In the genomic region with DNA sequence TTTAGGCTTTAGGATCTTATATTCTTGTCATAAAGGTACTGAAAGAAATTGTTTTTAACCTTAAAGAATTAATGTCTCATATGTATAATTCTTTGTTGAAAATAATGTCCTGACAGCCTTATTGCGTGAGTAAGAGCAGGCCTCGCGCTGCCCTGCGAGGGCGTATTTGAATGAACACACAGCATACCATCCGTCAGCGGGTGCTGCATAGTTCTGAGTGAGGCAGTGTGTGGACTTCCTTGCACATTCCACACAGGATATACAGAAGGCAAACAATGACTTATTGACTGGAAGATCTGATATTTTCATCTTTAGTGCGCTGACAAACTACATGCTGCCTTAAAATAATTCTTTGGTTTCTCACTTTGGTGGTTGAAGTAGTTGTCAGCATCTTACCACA, we compare ENCODE assay signal across 20 mouse cellular contexts.
DNase-seq lines count a peak whose midpoint lies in the region; ATAC-seq and TF ChIP-seq lines count a peak whose summit lies in the region.
"Had no signal": no experiment of that assay in that cellular context is flagged by ENCODE, and none has a peak within 500 bp of the region (broad histone marks: within the 10 kb centered on the region; RNA-seq: fewer than 3 reads in every experiment).

No protein-coding gene starts in this region.

- H3K27me3 ChIP-seq in embryonic facial prominence, embryonic 11.5 days (ENCODE audit: control insufficient read depth, insufficient read depth, low read length) = no peaks in the 10 kb centered on the region
- no peaks in the 10 kb centered on the region for H3K27me3 ChIP-seq in embryonic facial prominence, embryonic 10.5 days (replicated peaks; ENCODE audit: low read depth, poor library complexity, severe bottlenecking)
- H3K27me3 ChIP-seq in lung, embryonic 15.5 days = no peaks in the 10 kb centered on the region
- H3K27me3 ChIP-seq: CH12.LX; embryonic facial prominence, embryonic 13.5 days; forebrain, embryonic 13.5 days; hindbrain, embryonic 15.5 days had no signal

- TF ChIP-seq CTCF in brain, embryonic 14.5 days (IDR thresholded peaks at IDR 0.05; ENCODE audit: borderline replicate concordance, extremely low read depth, insufficient read depth, insufficient read length) = no peak

- H3K4me3 ChIP-seq in embryonic facial prominence, embryonic 11.5 days (ENCODE audit: low read depth, low read length) = no peak overlapping the region
- no peak overlapping the region for H3K4me3 ChIP-seq in embryonic facial prominence, embryonic 10.5 days
- H3K4me3 ChIP-seq in lung, embryonic 15.5 days = no peak overlapping the region
- H3K4me3 ChIP-seq: embryonic facial prominence, embryonic 13.5 days; forebrain, embryonic 13.5 days; hindbrain, embryonic 15.5 days had no signal

- ATAC-seq in embryonic facial prominence, embryonic 11.5 days (replicated peaks; ENCODE audit: insufficient number of reproducible peaks, low FRiP score, low TSS enrichment, low read depth) = no peak
- 0 out of 2 replicates have a peak, but pooled peaks have one; percentile 49 for ATAC-seq in lung, embryonic 15.5 days (ENCODE audit: borderline replicate concordance, extremely low read depth, low FRiP score, low TSS enrichment)
- ATAC-seq: forebrain, embryonic 13.5 days; intestine, embryonic 16.5 days had no signal

- no peaks in the 10 kb centered on the region for H3K4me1 ChIP-seq in embryonic facial prominence, embryonic 11.5 days (ENCODE audit: control insufficient read depth, insufficient read depth, low read length)
- no peaks in the 10 kb centered on the region for H3K4me1 ChIP-seq in embryonic facial prominence, embryonic 10.5 days
- no peaks in the 10 kb centered on the region for H3K4me1 ChIP-seq in lung, embryonic 15.5 days
- H3K4me1 ChIP-seq: embryonic facial prominence, embryonic 13.5 days; forebrain, embryonic 13.5 days; hindbrain, embryonic 15.5 days had no signal

- H3K4me2 ChIP-seq in embryonic facial prominence, embryonic 11.5 days (ENCODE audit: low read depth, low read length) = no peak overlapping the region
- no peak overlapping the region for H3K4me2 ChIP-seq in lung, embryonic 15.5 days
- H3K4me2 ChIP-seq: embryonic facial prominence, embryonic 13.5 days; forebrain, embryonic 13.5 days; hindbrain, embryonic 15.5 days had no signal

- WGBS in embryonic facial prominence, embryonic 11.5 days = 74% methylated on average over 8 of the region's 8 CpGs
- 80% methylated on average over 8 of the region's 8 CpGs for WGBS in embryonic facial prominence, embryonic 10.5 days
- 47% methylated on average over 8 of the region's 8 CpGs for WGBS in lung, embryonic 15.5 days

- H3K9ac ChIP-seq in embryonic facial prominence, embryonic 11.5 days (replicated peaks; ENCODE audit: low read length) = no peak overlapping the region
- no peak overlapping the region for H3K9ac ChIP-seq in lung, embryonic 15.5 days
- H3K9ac ChIP-seq: embryonic facial prominence, embryonic 13.5 days; forebrain, embryonic 13.5 days; hindbrain, embryonic 15.5 days had no signal

- peak; percentile 24 for DNase-seq in embryonic facial prominence, embryonic 11.5 days (ENCODE audit: low spot score)
- no peak for DNase-seq in embryonic facial prominence, embryonic 10.5 days (ENCODE audit: low spot score)
- DNase-seq in lung, adult 18-20 months = no peak
- DNase-seq in brain, embryonic 14.5 days (ENCODE audit: low read depth) = peak; percentile 29
- peak; percentile 19 for DNase-seq in mesoderm, embryonic 11.5 days (ENCODE audit: low read depth, low spot score)
- no peak for DNase-seq in adrenal gland, adult 2 months
- DNase-seq: adrenal gland, adult 8-10 months; adrenal gland, postnatal 36 days; cerebellum, adult 11 months; cerebellum, adult 8-10 months; cerebellum, postnatal 14 days; gastrocnemius, postnatal 36 days; heart, adult 11 months; heart, postnatal 36 days had no signal

- no peaks in the 10 kb centered on the region for H3K9me3 ChIP-seq in embryonic facial prominence, embryonic 11.5 days (replicated peaks; ENCODE audit: control insufficient read depth, low read length)
- no peaks in the 10 kb centered on the region for H3K9me3 ChIP-seq in embryonic facial prominence, embryonic 10.5 days
- H3K9me3 ChIP-seq in lung, embryonic 15.5 days = no peaks in the 10 kb centered on the region
- H3K9me3 ChIP-seq: embryonic facial prominence, embryonic 13.5 days; forebrain, embryonic 13.5 days; hindbrain, embryonic 15.5 days had no signal

- no peaks in the 10 kb centered on the region for H3K36me3 ChIP-seq in embryonic facial prominence, embryonic 11.5 days (replicated peaks; ENCODE audit: control insufficient read depth, insufficient read depth, low read depth, low read length)
- no peaks in the 10 kb centered on the region for H3K36me3 ChIP-seq in embryonic facial prominence, embryonic 10.5 days (replicated peaks)
- no peaks in the 10 kb centered on the region for H3K36me3 ChIP-seq in lung, embryonic 15.5 days
- H3K36me3 ChIP-seq: embryonic facial prominence, embryonic 13.5 days; hindbrain, embryonic 15.5 days had no signal

- H3K27ac ChIP-seq in embryonic facial prominence, embryonic 11.5 days (replicated peaks; ENCODE audit: low read depth, low read length) = no peak overlapping the region
- no peak overlapping the region for H3K27ac ChIP-seq in embryonic facial prominence, embryonic 10.5 days (replicated peaks)
- H3K27ac ChIP-seq in lung, embryonic 15.5 days = no peak overlapping the region
- H3K27ac ChIP-seq: embryonic facial prominence, embryonic 13.5 days; forebrain, embryonic 13.5 days; hindbrain, embryonic 15.5 days had no signal

- TF ChIP-seq POLR2A in brain, embryonic 14.5 days (IDR thresholded peaks at IDR 0.05; ENCODE audit: borderline replicate concordance, extremely low read depth, insufficient read depth, insufficient read length, poor library complexity, severe bottlenecking) = no peak

Comparison
In these comparisons a context has a peak if more than half of its experiments do, and no peak if none do; other contexts are left out.
1. DNase-seq: peak in embryonic facial prominence, embryonic 11.5 days (single experiment), brain, embryonic 14.5 days (single experiment) and mesoderm, embryonic 11.5 days (single experiment); none in embryonic facial prominence, embryonic 10.5 days (single experiment), lung, adult 18-20 months (0 of 2) and adrenal gland, adult 2 months (single experiment).